Mouse (Mus musculus): ENCODE data around the gene Pold1. TPM values are rescaled to one million over a fixed set of nuclear protein-coding genes. Genes with fewer than 3 reads are reported as not detected.
A peak's percentile ranks its signal among the peaks of the same experiment; 100 is the strongest.

Gene Pold1
- polyA plus RNA-seq, 1 experiment from 2014 or later, result 47.8 TPM

DNA sequence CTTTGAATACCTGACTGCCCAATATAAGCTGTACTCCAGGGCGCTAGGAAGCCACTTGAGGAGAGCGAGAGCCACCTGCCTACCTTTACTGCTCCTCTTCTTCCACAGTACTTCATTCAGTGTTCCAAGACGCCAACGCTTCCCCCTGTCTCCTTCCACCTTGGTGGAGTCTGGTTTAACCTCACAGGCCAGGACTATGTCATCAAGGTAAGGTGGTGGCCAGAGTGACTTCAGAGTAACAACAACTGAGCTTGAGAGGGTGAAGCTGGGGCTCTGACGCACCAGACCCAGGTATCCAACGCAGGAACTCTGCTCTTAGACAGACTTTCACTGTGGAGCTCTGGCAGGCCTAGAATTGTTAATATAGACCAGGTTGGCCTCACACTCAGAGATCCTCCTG lies 37.0 kb upstream of the Pold1 start:
- Histone ChIP-seq H3K4me2 (ENCODE audit: low read depth, low read length) (no peak overlapping the region), H3K9me3 (replicated peaks; ENCODE audit: control insufficient read depth, low read length) (no peaks in the 10 kb centered on the region), H3K27ac (ENCODE audit: low read length) (no peak overlapping the region), H3K27me3 (ENCODE audit: control insufficient read depth, insufficient read depth, low read depth, low read length) (peaks cover 59% of the 10 kb centered on the region), H3K36me3 (ENCODE audit: control insufficient read depth, insufficient read depth) (no peaks in the 10 kb centered on the region), H3K4me1 (ENCODE audit: control insufficient read depth, low read depth, low read length) (peaks cover 4% of the 10 kb centered on the region; the same call in 1 of the 2 replicates), H3K4me3 (ENCODE audit: low read depth, low read length) (no peak overlapping the region), H3K9ac (ENCODE audit: low read depth, low read length) (no peak overlapping the region)
- no peak for ATAC-seq (ENCODE audit: low read depth)
- 62% methylated on average over 6 of the region's 6 CpGs for WGBS (ENCODE audit: insufficient replicate concordance)

DNA sequence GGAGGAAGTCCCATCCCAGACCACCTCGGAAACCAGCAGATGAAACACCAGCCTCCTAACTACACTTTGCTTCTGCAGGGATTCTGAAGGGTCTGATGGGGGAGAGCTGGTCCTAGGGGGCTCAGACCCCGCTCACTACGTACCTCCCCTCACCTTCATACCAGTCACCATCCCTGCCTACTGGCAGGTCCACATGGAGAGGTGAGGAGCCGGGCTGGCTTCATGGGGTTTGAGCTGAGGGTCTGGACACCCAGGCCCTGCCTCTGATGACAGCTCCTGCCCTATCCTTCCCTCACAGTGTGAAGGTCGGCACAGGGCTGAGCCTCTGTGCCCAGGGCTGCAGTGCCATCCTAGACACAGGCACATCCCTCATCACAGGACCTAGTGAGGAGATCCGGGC lies 36.3 kb upstream of the Pold1 start:
- H3K27ac ChIP-seq (ENCODE audit: low read length), result no peak overlapping the region

GRCm38 (mm10) chr7:44584265-44584804 lies 35.7 kb upstream of the Pold1 start:
- H3K4me1 ChIP-seq (ENCODE audit: control insufficient read depth, low read depth, low read length), result peaks cover 4% of the 10 kb centered on the region; the same call in 1 of the 2 replicates
- 38% methylated on average over 4 of the region's 4 CpGs for WGBS (ENCODE audit: insufficient replicate concordance)
- ATAC-seq (ENCODE audit: low read depth), result no peak
- no peak overlapping the region for H3K27ac ChIP-seq (ENCODE audit: low read length)
- no peaks in the 10 kb centered on the region for H3K36me3 ChIP-seq (ENCODE audit: control insufficient read depth, insufficient read depth)
- H3K9ac ChIP-seq (ENCODE audit: low read depth, low read length), result no peak overlapping the region
- no peak overlapping the region for H3K4me3 ChIP-seq (ENCODE audit: low read depth, low read length)
- H3K4me2 ChIP-seq (ENCODE audit: low read depth, low read length), result no peak overlapping the region
- no peaks in the 10 kb centered on the region for H3K9me3 ChIP-seq (replicated peaks; ENCODE audit: control insufficient read depth, low read length)
- H3K27me3 ChIP-seq (ENCODE audit: control insufficient read depth, insufficient read depth, low read depth, low read length), result peaks cover 46% of the 10 kb centered on the region

More for the DNA sequence above, 36.3 kb upstream of the Pold1 start:
- H3K9me3 ChIP-seq (replicated peaks; ENCODE audit: control insufficient read depth, low read length), result no peaks in the 10 kb centered on the region
- no peak overlapping the region for H3K4me2 ChIP-seq (ENCODE audit: low read depth, low read length)
- H3K36me3 ChIP-seq (ENCODE audit: control insufficient read depth, insufficient read depth), result no peaks in the 10 kb centered on the region
- ATAC-seq (ENCODE audit: low read depth), result no peak
- H3K27me3 ChIP-seq (ENCODE audit: control insufficient read depth, insufficient read depth, low read depth, low read length), result peaks cover 52% of the 10 kb centered on the region
- peaks cover 4% of the 10 kb centered on the region; the same call in 1 of the 2 replicates for H3K4me1 ChIP-seq (ENCODE audit: control insufficient read depth, low read depth, low read length)
- 56% methylated on average over 6 of the region's 6 CpGs for WGBS (ENCODE audit: insufficient replicate concordance)
- H3K4me3 ChIP-seq (ENCODE audit: low read depth, low read length), result no peak overlapping the region
- no peak overlapping the region for H3K9ac ChIP-seq (ENCODE audit: low read depth, low read length)

- H3K27ac ChIP-seq (ENCODE audit: low read length), result no peak overlapping the region
- no peaks in the 10 kb centered on the region for H3K4me1 ChIP-seq (ENCODE audit: control insufficient read depth, low read depth, low read length)
- H3K9me3 ChIP-seq (replicated peaks; ENCODE audit: control insufficient read depth, low read length), result no peaks in the 10 kb centered on the region
- no peak overlapping the region for H3K4me3 ChIP-seq (ENCODE audit: low read depth, low read length)
- WGBS (ENCODE audit: insufficient replicate concordance), result 38% methylated on average over 1 of the region's 1 CpGs
- peaks cover 34% of the 10 kb centered on the region for H3K27me3 ChIP-seq (ENCODE audit: control insufficient read depth, insufficient read depth, low read depth, low read length)
- no peaks in the 10 kb centered on the region for H3K36me3 ChIP-seq (ENCODE audit: control insufficient read depth, insufficient read depth)
- H3K9ac ChIP-seq (ENCODE audit: low read depth, low read length), result no peak overlapping the region
- H3K4me2 ChIP-seq (ENCODE audit: low read depth, low read length), result no peak overlapping the region
- no peak for ATAC-seq (ENCODE audit: low read depth)
These were observed 34.5 kb upstream of the Pold1 start for GRCm38 (mm10) chr7:44583146-44583545.

GRCm38 (mm10) chr7:44582709-44583108 lies 34.1 kb upstream of the Pold1 start:
- H3K9me3 ChIP-seq (replicated peaks; ENCODE audit: control insufficient read depth, low read length), result no peaks in the 10 kb centered on the region
- no peaks in the 10 kb centered on the region for H3K4me1 ChIP-seq (ENCODE audit: control insufficient read depth, low read depth, low read length)
- no peak overlapping the region for H3K9ac ChIP-seq (ENCODE audit: low read depth, low read length)
- WGBS (ENCODE audit: insufficient replicate concordance), result 31% methylated on average over 5 of the region's 5 CpGs
- no peak for ATAC-seq (ENCODE audit: low read depth)
- H3K27me3 ChIP-seq (ENCODE audit: control insufficient read depth, insufficient read depth, low read depth, low read length), result peaks cover 30% of the 10 kb centered on the region
- H3K4me3 ChIP-seq (ENCODE audit: low read depth, low read length), result no peak overlapping the region
- H3K36me3 ChIP-seq (ENCODE audit: control insufficient read depth, insufficient read depth), result no peaks in the 10 kb centered on the region
- no peak overlapping the region for H3K4me2 ChIP-seq (ENCODE audit: low read depth, low read length)
- no peak overlapping the region for H3K27ac ChIP-seq (ENCODE audit: low read length)

DNA sequence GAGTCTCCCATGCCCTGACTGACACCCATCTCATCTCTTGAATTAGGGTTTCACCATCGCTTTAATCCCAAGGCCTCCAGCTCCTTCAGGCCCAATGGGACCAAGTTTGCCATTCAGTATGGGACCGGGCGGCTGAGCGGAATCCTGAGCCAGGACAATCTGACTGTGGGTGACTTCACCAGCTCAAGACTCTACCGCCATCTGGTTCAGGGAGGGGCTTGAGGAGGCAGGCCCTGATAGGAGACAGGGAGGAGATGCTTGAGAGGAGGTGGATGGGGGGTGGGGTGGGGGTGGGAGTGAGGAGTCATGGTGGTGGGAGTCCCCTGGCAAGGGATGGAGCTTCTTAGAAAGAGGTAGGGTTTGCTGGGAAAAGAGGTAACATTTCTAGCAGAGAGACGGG lies 33.0 kb upstream of the Pold1 start:
- ATAC-seq (ENCODE audit: low read depth), result no peak
- H3K9ac ChIP-seq (ENCODE audit: low read depth, low read length), result no peak overlapping the region
- WGBS (ENCODE audit: insufficient replicate concordance), result 42% methylated on average over 6 of the region's 6 CpGs
- no peaks in the 10 kb centered on the region for H3K4me1 ChIP-seq (ENCODE audit: control insufficient read depth, low read depth, low read length)
- H3K36me3 ChIP-seq (ENCODE audit: control insufficient read depth, insufficient read depth), result no peaks in the 10 kb centered on the region
- no peak overlapping the region for H3K27ac ChIP-seq (ENCODE audit: low read length)
- no peaks in the 10 kb centered on the region for H3K9me3 ChIP-seq (replicated peaks; ENCODE audit: control insufficient read depth, low read length)
- H3K27me3 ChIP-seq (ENCODE audit: control insufficient read depth, insufficient read depth, low read depth, low read length), result peaks cover 19% of the 10 kb centered on the region
- H3K4me3 ChIP-seq (ENCODE audit: low read depth, low read length), result no peak overlapping the region
- H3K4me2 ChIP-seq (ENCODE audit: low read depth, low read length), result no peak overlapping the region

DNA sequence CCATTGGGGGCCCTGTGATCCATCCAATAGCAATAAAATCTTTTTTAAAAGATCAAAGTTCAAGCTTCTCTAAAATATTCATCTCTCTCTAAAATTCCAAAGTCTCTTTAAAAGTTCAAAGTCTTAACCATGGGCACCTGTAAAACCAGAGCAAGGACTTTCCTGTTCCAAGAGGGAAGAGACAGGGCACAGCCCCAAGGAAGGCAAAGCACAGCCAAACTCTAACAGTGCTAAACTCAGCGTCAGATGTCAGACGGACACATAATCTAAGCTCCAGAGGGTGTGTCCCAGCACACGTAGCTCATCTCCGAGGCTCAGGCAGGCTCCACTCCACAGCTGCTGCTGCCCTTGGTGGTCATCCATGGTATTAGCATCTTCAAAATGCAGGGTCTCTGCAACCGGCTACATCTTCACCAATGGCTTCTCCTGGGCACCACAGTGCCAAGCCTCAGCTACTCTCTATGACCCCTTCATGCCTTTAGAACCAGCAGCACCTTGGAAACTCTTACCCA lies 27.7 kb upstream of the Pold1 start:
- ATAC-seq (ENCODE audit: low read depth), result no peak
- Histone ChIP-seq H3K36me3 (ENCODE audit: control insufficient read depth, insufficient read depth) (no peaks in the 10 kb centered on the region), H3K9me3 (replicated peaks; ENCODE audit: control insufficient read depth, low read length) (no peaks in the 10 kb centered on the region), H3K4me2 (ENCODE audit: low read depth, low read length) (no peak overlapping the region), H3K27me3 (ENCODE audit: control insufficient read depth, insufficient read depth, low read depth, low read length) (no peaks in the 10 kb centered on the region; the same call in 1 of the 2 replicates), H3K27ac (ENCODE audit: low read length) (no peak overlapping the region), H3K4me1 (ENCODE audit: control insufficient read depth, low read depth, low read length) (no peaks in the 10 kb centered on the region), H3K9ac (ENCODE audit: low read depth, low read length) (no peak overlapping the region), H3K4me3 (ENCODE audit: low read depth, low read length) (no peak overlapping the region)
- 38% methylated on average over 5 of the region's 5 CpGs for WGBS (ENCODE audit: insufficient replicate concordance)

DNA sequence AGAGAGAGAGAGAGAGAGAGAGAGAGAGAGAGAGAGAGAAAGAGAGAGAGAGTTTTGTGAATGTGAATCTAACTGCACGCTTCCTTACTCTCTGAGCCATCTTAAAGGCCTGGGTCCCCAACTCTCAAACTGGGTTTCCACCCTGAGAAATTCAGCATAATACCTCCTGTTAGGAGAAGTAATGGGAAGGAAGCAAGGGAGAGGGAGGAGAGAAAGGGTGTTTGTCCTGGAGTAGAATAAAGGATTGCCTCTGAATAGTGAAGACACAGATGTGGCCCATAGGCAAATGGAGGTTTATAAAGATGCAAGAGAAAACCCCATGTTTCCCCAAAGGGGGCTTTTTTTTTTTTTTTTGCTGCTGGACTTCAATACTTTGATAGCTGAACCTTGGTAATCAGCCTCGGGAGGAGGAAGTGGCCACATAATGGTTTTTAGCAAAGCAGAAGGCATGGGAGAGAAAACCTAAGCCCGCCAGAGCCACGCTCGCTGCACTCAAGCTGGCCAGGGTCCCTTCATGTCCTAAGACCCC lies 24.4 kb upstream of the Pold1 start:
- H3K36me3 ChIP-seq (ENCODE audit: control insufficient read depth, insufficient read depth), result no peaks in the 10 kb centered on the region
- H3K9ac ChIP-seq (ENCODE audit: low read depth, low read length), result no peak overlapping the region
- ATAC-seq (ENCODE audit: low read depth), result no peak
- no peak overlapping the region; the same call in 1 of the 2 replicates for H3K4me3 ChIP-seq (ENCODE audit: low read depth, low read length)
- 51% methylated on average over 5 of the region's 5 CpGs for WGBS (ENCODE audit: insufficient replicate concordance)
- H3K27ac ChIP-seq (ENCODE audit: low read length), result no peak overlapping the region
- H3K27me3 ChIP-seq (ENCODE audit: control insufficient read depth, insufficient read depth, low read depth, low read length), result no peaks in the 10 kb centered on the region
- H3K4me2 ChIP-seq (ENCODE audit: low read depth, low read length), result 0 out of 2 replicates have a peak overlapping the region, but pooled peaks have one; percentile 4
- H3K4me1 ChIP-seq (ENCODE audit: control insufficient read depth, low read depth, low read length), result no peaks in the 10 kb centered on the region
- no peaks in the 10 kb centered on the region for H3K9me3 ChIP-seq (replicated peaks; ENCODE audit: control insufficient read depth, low read length)

DNA sequence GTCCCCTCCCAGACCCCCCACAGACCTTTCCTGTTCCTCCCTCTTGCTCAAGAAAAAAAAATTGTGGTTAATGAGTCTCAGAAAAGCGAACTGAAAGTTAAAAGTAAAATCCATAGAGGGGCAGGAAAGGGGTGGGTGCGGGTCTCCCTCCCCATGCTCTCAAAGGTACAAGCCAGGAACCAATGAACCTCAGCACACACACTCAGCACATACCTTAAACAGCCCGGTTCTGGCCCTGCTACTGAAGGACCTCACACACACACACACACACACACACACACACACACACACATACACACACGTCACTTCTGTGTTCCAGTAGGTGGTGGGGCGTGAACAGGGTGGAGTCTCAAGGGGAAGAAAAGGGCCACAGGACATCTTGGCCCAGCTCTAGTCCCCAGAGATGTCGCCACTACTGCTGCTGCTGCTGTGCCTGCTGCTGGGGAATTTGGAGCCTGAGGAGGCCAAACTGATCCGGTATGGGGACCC lies 23.6 kb upstream of the Pold1 start, which contains the start of gene Napsa:
Gene Napsa, plus strand, starts transcription at position 168 of the 489 bp plus-strand sequence.
- H3K36me3 ChIP-seq (ENCODE audit: control insufficient read depth, insufficient read depth), result no peaks in the 10 kb centered on the region
- peak; percentile 43 for ATAC-seq (ENCODE audit: low read depth)
- H3K9me3 ChIP-seq (replicated peaks; ENCODE audit: control insufficient read depth, low read length), result no peaks in the 10 kb centered on the region
- no peaks in the 10 kb centered on the region for H3K27me3 ChIP-seq (ENCODE audit: control insufficient read depth, insufficient read depth, low read depth, low read length)
- H3K4me2 ChIP-seq (ENCODE audit: low read depth, low read length), result 0 out of 2 replicates have a peak within 1 kb of the TSS, but pooled peaks have one; percentile 4
- peak within 1 kb of the TSS; percentile 5; the same call in 1 of the 2 replicates for H3K4me3 ChIP-seq (ENCODE audit: low read depth, low read length)
- no peak within 1 kb of the TSS for H3K9ac ChIP-seq (ENCODE audit: low read depth, low read length)
- 20% methylated on average over 7 of the region's 7 CpGs for WGBS (ENCODE audit: insufficient replicate concordance)
- H3K4me1 ChIP-seq (ENCODE audit: control insufficient read depth, low read depth, low read length), result no peaks in the 10 kb centered on the region
- H3K27ac ChIP-seq (ENCODE audit: low read length), result no peak within 1 kb of the TSS
